Mouse (Mus musculus): ENCODE results near the gene Zdhhc19. TPM values are rescaled to one million over a fixed set of nuclear protein-coding genes. Genes with fewer than 3 reads are reported as not detected.

Gene Zdhhc19
- polyA plus RNA-seq, 1 experiment = 242 TPM

DNA sequence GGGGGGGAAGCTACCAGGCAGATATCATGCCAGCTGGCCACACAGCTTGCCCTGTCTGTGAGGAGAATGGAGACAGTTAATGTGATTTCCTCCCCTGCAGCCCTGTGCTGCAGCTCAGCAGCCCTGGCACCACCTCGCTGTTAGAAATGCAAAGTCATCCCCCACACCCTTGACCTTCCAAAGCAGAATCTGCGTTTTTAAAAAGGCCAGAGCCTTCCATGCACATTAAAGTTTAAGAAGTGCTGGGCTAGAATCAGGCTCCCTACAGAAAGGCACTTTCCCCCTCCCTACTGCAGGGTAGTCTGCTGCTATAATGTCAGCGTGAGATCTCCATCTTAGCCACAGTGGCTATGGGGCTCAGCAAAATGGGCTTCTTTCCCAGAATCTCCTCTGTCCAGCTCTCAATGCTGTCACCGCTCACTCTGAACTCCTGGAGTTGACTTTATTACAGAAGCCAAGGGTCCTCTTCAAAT lies 101.9 kb downstream of the Zdhhc19 start:
- no peak overlapping the region for H3K4me3 ChIP-seq (ENCODE audit: control insufficient read depth, low read depth, low read length)
- TF ChIP-seq POLR2A (IDR thresholded peaks at IDR 0.05; ENCODE audit: control insufficient read depth, low read depth, low read length) (no peak), CTCF (IDR thresholded peaks at IDR 0.05; ENCODE audit: control insufficient read depth, insufficient read depth, insufficient replicate concordance, low read depth, low read length) (no peak)
- no peaks in the 10 kb centered on the region for H3K27me3 ChIP-seq (ENCODE audit: control insufficient read depth, insufficient read depth, low read length)
- H3K4me1 ChIP-seq (ENCODE audit: control insufficient read depth, insufficient read depth, low read length) = peaks cover 5% of the 10 kb centered on the region; the same call in 1 of the 2 replicates
- no peaks in the 10 kb centered on the region for H3K36me3 ChIP-seq (ENCODE audit: control insufficient read depth, insufficient read depth, low read length)
- peak overlapping the region; percentile 39; the same call in 1 of the 2 replicates for H3K27ac ChIP-seq (ENCODE audit: control insufficient read depth, insufficient read depth, low read depth, low read length)

DNA sequence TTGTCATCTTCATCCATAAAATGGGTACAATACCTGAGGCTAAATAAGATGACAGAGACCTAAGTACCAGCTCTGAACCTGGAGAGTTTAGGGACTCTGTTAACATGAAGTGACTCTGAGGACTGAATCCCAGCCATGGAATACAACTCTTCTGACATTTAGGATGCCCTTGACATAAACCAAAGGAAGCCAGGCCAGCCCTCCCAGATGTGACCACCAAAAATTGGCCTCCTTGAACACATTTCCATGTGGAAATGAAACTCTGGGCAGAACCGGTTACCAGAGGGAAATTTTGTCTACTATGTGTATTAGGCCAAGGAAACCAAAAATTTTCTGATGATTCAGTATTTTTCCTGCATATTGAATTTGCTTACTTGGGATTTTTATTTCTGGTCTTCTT lies 103.1 kb downstream of the Zdhhc19 start:
- H3K27ac ChIP-seq (ENCODE audit: control insufficient read depth, insufficient read depth, low read depth, low read length) = no peak overlapping the region
- no peak overlapping the region for H3K4me3 ChIP-seq (ENCODE audit: control insufficient read depth, low read depth, low read length)
- H3K4me1 ChIP-seq (ENCODE audit: control insufficient read depth, insufficient read depth, low read length) = peaks cover 5% of the 10 kb centered on the region; the same call in 1 of the 2 replicates
- TF ChIP-seq CTCF (IDR thresholded peaks at IDR 0.05; ENCODE audit: control insufficient read depth, insufficient read depth, insufficient replicate concordance, low read depth, low read length) = no peak
- no peak for TF ChIP-seq POLR2A (IDR thresholded peaks at IDR 0.05; ENCODE audit: control insufficient read depth, low read depth, low read length)
- H3K36me3 ChIP-seq (ENCODE audit: control insufficient read depth, insufficient read depth, low read length) = no peaks in the 10 kb centered on the region
- no peaks in the 10 kb centered on the region for H3K27me3 ChIP-seq (ENCODE audit: control insufficient read depth, insufficient read depth, low read length)

DNA sequence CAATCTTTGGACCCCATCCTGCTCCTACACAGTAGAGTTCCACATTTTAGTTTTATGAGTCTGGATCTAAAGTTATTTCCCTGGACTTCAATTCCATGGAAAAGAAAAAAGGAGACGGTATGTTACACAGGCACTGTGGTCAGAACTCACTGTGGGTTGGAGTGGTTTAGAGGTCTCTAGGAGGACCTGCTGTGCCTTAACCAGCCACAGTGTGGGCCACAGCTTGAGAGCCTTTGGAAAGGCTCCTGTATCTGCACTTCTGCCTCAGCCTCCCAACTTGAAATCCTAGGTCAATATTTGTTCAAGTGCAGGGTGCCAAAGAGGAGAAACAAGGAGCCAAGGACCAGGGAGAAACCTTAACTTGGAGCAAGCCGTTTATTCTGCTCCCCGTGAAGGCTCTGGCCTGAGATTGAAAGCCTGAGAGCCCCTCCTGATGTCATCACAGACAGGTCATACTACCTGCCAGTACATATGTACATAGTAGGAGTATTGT lies 106.2 kb downstream of the Zdhhc19 start:
- Histone ChIP-seq H3K36me3 (ENCODE audit: control insufficient read depth, insufficient read depth, low read length) (no peaks in the 10 kb centered on the region), H3K4me3 (ENCODE audit: control insufficient read depth, low read depth, low read length) (no peak overlapping the region), H3K27ac (ENCODE audit: control insufficient read depth, insufficient read depth, low read depth, low read length) (no peak overlapping the region), H3K27me3 (ENCODE audit: control insufficient read depth, insufficient read depth, low read length) (no peaks in the 10 kb centered on the region), H3K4me1 (ENCODE audit: control insufficient read depth, insufficient read depth, low read length) (no peaks in the 10 kb centered on the region)
- TF ChIP-seq POLR2A (IDR thresholded peaks at IDR 0.05; ENCODE audit: control insufficient read depth, low read depth, low read length) = no peak
- TF ChIP-seq CTCF (IDR thresholded peaks at IDR 0.05; ENCODE audit: control insufficient read depth, insufficient read depth, insufficient replicate concordance, low read depth, low read length) = no peak

DNA sequence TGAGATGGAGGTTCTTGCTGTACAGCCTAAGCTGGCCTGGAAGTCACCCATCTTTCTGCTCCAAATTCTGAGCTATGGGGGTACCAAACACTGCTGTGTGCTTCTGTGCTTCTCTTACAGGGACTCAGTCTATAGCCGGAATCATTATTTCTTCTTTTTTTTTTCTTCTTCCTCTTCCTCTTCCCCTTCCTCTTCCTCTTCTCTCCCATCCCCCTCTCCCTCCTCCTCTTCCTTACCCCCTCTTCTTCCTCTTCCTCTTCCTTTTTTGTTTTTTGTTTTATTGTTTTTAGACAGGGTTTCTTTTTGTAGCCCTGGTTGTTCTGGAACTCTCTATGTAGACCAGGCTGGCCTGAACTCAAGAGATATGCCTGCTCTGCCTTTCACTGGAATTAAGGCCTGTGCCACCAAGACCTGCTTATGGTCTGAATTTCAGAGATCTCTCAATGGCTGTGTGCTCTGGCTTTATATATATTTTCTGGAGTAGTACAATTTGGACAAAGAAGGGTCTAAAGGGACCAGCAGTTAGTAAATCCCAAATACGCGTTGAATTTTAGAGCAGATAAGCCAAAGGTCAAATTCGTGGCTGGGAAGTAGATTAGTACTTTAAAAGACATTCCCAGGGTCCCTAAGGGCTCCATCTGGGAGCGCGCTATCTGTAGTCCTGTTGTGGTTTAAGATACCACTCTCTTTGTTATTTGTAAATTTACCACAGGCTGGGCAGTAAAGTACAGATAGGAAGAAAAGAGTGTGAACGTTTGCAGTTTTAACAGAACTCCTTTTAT lies 111.7 kb downstream of the Zdhhc19 start:
- no peaks in the 10 kb centered on the region for H3K36me3 ChIP-seq (ENCODE audit: control insufficient read depth, insufficient read depth, low read length)

DNA sequence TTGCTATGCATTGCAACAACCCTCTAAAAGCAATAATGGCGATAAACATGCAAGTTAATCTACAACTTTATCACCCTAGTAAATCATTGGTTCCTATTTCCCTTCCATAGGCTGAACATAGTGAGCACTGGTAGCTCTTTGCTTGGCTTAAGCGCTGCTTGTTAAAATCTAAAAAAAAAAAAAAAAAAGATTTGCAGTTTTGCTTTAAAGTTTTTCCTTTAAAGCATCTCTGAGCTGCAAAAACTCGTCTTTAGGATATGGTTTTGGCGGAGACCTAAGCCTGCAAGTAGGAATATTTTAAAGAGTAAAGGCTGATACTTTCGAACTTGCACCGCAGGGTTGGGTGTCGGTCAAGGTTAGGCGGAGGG lies 112.3 kb downstream of the Zdhhc19 start:
- H3K27ac ChIP-seq (ENCODE audit: control insufficient read depth, insufficient read depth, low read depth, low read length) = peak overlapping the region; percentile 39; the same call in 1 of the 2 replicates
- H3K4me1 ChIP-seq (ENCODE audit: control insufficient read depth, insufficient read depth, low read length) = peaks cover 5% of the 10 kb centered on the region
- peak overlapping the region; percentile 98 for H3K4me3 ChIP-seq (ENCODE audit: control insufficient read depth, low read depth, low read length)
- H3K27me3 ChIP-seq (ENCODE audit: control insufficient read depth, insufficient read depth, low read length) = no peaks in the 10 kb centered on the region
- no peak for TF ChIP-seq CTCF (IDR thresholded peaks at IDR 0.05; ENCODE audit: control insufficient read depth, insufficient read depth, insufficient replicate concordance, low read depth, low read length)
- no peaks in the 10 kb centered on the region for H3K36me3 ChIP-seq (ENCODE audit: control insufficient read depth, insufficient read depth, low read length)

More for the DNA sequence above, 111.7 kb downstream of the Zdhhc19 start:
- H3K27ac ChIP-seq (ENCODE audit: control insufficient read depth, insufficient read depth, low read depth, low read length) = no peak overlapping the region
- H3K4me1 ChIP-seq (ENCODE audit: control insufficient read depth, insufficient read depth, low read length) = peaks cover 5% of the 10 kb centered on the region
- no peaks in the 10 kb centered on the region for H3K27me3 ChIP-seq (ENCODE audit: control insufficient read depth, insufficient read depth, low read length)
- TF ChIP-seq CTCF (IDR thresholded peaks at IDR 0.05; ENCODE audit: control insufficient read depth, insufficient read depth, insufficient replicate concordance, low read depth, low read length) = no peak
- TF ChIP-seq POLR2A (IDR thresholded peaks at IDR 0.05; ENCODE audit: control insufficient read depth, low read depth, low read length) = no peak
- no peak overlapping the region for H3K4me3 ChIP-seq (ENCODE audit: control insufficient read depth, low read depth, low read length)

DNA sequence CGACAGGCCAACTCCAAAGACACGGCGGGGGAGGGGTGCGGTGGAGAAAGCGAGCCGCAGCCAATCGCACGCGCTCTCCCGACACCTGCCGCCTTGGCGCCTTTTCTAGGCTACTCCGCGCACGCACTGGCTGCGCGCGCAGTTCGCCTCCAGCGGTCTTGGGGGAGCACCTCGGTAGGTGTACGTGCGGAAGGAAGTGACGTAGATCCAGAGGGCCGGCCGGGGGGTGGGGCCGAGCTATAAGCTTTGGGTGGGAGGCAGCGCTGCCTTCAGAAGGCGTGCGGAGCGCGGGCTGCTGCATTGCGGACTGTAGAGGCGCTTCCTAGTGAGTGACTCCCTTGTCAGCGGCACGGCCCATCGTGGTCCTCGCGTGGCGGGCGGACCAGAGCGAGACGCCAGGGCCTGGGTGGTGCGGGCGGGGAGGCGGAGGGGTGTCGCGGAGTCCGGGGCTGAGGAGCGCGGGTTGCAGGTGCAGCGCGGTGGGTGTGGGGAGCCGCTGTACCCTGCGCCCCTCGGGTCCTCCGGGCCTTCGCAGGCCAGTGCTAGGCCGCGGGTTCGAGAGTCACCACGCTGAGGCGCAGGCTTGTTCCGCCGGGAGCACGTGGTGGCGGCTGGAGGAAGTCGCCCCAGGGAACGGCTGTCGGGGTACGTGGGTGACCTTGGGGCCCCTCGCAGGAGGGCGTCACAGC lies 112.8 kb downstream of the Zdhhc19 start, which contains the start of gene Tfrc:
Gene Tfrc (plus strand): TSS at position 209 of the 689 bp plus-strand sequence.
- TF ChIP-seq CTCF (IDR thresholded peaks at IDR 0.05; ENCODE audit: control insufficient read depth, insufficient read depth, insufficient replicate concordance, low read depth, low read length) (0 out of 2 replicates have a peak, but pooled peaks have one; percentile 7), POLR2A (IDR thresholded peaks at IDR 0.05; ENCODE audit: control insufficient read depth, low read depth, low read length) (peak; percentile 99)
- peak within 1 kb of the TSS; percentile 87 for H3K27ac ChIP-seq (ENCODE audit: control insufficient read depth, insufficient read depth, low read depth, low read length)
- peak within 1 kb of the TSS; percentile 98 for H3K4me3 ChIP-seq (ENCODE audit: control insufficient read depth, low read depth, low read length)
- H3K27me3 ChIP-seq (ENCODE audit: control insufficient read depth, insufficient read depth, low read length) = no peaks in the 10 kb centered on the region
- H3K36me3 ChIP-seq (ENCODE audit: control insufficient read depth, insufficient read depth, low read length) = no peaks in the 10 kb centered on the region
- peaks cover 5% of the 10 kb centered on the region for H3K4me1 ChIP-seq (ENCODE audit: control insufficient read depth, insufficient read depth, low read length)

DNA sequence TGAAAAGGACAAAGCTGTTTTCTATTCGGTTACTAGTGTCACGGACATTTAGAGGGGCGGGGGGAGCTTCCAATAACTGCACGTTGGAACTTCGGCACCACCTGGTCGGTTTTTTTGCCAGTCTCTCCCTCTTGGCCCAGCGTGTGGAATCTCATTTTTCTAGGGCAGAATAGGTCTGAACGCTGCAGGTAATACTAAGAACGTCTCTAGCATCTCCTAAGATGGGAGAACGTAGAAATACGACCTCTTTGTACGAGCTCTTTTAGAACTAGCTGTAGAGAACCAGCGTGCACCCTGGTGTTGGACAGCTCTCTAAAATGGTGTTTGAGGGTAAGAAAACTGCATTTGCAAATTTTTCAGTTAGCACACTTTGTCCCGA lies 113.3 kb downstream of the Zdhhc19 start:
- Histone ChIP-seq H3K27me3 (ENCODE audit: control insufficient read depth, insufficient read depth, low read length) (no peaks in the 10 kb centered on the region), H3K4me3 (ENCODE audit: control insufficient read depth, low read depth, low read length) (peak overlapping the region; percentile 98), H3K36me3 (ENCODE audit: control insufficient read depth, insufficient read depth, low read length) (no peaks in the 10 kb centered on the region), H3K27ac (ENCODE audit: control insufficient read depth, insufficient read depth, low read depth, low read length) (peak overlapping the region; percentile 87), H3K4me1 (ENCODE audit: control insufficient read depth, insufficient read depth, low read length) (peaks cover 5% of the 10 kb centered on the region)
- no peak for TF ChIP-seq POLR2A (IDR thresholded peaks at IDR 0.05; ENCODE audit: control insufficient read depth, low read depth, low read length)
- TF ChIP-seq CTCF (IDR thresholded peaks at IDR 0.05; ENCODE audit: control insufficient read depth, insufficient read depth, insufficient replicate concordance, low read depth, low read length) = no peak
